Mouse (Mus musculus): Measurements from ENCODE around the gene Prr7.
A peak's percentile ranks its signal among the peaks of the same experiment; 100 is the strongest.

Gene Prr7

GRCm38 (mm10) chr13:55478036-55478435 is 14.0 kb downstream of the Prr7 start:
- no peak for DNase-seq

DNA sequence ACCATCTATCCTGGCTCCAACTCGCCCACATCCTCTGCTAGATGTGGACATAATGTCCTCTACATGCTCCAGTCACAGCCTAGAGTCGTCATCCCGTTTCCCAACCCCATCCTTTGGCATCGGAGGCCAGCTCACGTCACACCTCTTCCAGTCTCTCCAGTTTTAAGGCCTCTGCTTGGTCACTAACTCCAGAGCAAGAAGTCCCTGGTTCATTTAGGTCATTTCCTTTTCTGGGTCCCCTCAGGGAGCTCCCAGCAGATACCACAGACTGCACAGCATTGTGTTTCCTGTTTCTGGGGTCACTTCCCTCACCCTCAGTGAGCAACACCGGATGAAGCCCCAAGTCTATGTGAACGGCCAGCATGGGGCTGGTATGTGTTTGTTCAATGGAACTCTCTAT is 14.9 kb downstream of the Prr7 start:
- no peak for DNase-seq

DNA sequence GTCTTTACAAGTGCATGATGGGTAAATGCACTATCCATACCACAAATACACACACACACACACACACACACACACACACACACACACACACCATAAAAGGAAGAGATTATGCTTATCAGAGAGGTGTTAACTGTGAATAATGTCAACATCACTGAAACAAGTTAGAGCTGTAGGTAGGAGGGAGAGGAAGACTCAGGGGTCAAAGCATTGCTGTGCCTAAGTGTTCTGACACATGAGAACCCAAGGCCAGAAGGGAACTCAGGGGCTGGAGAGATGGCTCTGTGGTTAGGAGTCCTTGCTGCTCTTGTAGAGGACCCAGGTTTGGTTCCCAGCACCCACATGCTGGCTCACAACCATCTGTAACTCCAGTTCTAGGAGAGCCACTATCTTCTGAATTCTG is 15.9 kb downstream of the Prr7 start:
- no peak for DNase-seq

DNA sequence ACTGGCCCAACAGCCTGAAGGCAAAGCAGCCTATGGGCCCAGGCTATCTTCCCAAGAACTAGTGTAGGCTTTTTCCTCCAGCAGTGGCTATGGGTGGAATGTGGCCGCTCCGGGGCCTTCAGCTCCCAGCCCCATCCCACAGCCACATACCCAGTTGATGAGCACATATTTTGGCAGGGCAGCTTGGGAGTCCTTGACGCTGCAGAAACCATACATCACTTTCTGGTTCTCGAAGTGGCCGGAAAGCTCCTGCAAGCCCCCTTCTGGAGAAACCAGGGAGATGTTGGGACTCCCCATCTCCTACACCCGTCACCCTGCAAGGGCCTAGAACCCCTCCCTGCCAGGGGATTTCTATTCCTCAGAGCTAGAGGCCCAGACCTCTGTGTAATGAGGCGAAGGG is 18.5 kb downstream of the Prr7 start:
- DNase-seq, result no peak

DNA sequence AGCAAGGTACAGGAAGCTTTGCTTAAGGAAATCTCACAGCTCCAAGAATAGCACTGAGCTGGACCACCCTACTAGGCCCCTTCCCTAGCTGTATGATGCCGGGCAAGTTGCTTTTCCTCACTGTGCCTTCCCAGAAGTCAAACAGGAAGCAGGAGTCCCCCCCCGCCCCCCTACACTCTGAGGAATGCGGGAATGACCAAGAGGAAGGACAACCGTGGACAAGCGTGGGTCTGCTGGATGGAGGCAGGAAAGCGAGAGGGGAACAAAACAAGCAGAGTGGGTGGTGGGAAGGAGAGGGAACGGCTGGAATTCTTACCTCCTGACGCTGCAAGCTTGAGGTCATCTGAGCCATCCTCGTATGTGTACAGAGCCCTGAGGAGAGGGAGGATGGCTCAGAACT is 19.0 kb downstream of the Prr7 start:
- no peak for DNase-seq

DNA sequence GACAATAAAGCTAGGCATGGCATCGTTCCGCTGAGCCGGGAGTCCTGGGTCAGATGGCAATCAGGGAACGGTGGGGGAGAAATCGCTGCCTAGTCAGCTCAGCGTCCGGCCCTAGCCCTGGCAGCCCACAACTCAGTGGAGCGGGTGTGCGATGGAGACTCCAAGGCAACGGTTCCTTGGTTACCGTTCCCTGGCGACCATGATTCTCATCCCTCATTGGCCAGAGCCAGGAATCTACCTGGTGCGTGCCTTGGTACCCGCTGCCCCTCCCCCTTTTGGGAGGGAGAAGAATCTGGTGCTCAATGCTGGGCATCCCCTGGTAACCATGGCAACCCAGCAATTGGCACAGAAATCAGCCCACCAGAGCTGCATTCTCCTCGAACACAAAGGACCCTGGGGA is 19.5 kb downstream of the Prr7 start:
- no peak for DNase-seq

GRCm38 (mm10) chr13:55484520-55485088 is 20.5 kb downstream of the Prr7 start:
- no peak for DNase-seq

- no peak for DNase-seq
Measured at GRCm38 (mm10) chr13:55486029-55486794, 22.1 kb downstream of the Prr7 start.

DNA sequence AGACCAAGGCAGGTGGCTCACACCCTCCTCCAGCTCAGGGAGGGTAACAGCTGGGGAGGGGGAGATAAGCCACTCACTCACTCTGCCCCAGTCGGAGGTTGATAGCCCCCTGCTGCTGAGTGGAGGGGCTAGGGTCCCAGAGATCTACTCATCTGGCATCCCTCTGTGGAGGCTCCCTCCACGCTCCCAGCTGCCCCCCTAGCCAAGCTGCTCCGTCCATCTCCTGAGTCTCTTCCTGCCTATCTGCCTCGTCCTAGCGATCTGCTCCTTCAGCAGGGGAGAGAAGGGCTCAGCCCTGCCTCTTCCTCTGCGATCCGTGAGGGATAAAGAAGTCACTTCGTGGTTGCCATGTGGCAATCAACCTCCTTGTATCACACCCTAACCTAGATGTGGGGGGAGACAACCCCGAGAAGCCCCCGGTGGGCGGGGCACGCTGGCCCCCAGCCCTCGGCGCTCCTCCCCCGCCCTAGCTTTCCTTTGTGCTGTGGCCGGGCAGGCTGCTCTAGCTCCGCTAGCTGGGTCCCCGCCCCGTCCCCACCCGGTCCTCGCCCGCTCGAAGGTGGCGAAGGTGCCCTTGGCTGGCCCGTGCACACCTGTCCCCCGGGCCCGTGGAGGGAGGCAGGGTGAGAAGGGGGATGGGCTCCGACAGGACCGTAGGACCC is 23.0 kb downstream of the Prr7 start:
- DNase-seq, result no peak

- no peak for DNase-seq
Measured at GRCm38 (mm10) chr13:55487578-55488498, 23.8 kb downstream of the Prr7 start, which contains the start of gene Dbn1. Gene Dbn1 (minus strand): TSS chr13:55488111.

DNA sequence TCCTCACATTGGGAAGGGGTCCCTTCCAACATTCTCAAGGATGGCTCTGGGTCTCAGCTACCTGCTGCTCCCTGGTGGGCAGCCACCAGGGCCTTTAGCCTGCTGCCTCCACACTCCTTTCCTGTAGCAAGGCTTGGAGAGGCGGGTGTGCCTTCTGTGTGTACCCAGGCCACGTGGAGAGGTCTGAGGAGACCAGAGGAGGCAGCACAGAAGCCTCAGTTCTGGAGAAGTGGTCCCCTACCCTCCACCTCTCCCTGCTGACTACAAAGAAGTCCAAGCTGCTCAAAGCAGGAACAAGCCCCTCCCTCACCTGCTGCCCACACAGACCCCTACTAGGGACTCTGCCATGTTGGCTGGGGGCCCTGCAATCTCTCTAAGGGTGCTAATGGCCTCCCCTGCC is 30.2 kb downstream of the Prr7 start:
- no peak for DNase-seq

GRCm38 (mm10) chr13:55494883-55495621 is 31.0 kb downstream of the Prr7 start:
- DNase-seq, result peak; percentile 38

- no peak for DNase-seq
Measured at GRCm38 (mm10) chr13:55495702-55496101, 31.6 kb downstream of the Prr7 start.

GRCm38 (mm10) chr13:55496661-55497060 is 32.6 kb downstream of the Prr7 start:
- DNase-seq, result peak; percentile 71

- no peak for DNase-seq
Measured at GRCm38 (mm10) chr13:55498906-55499305, 34.8 kb downstream of the Prr7 start.

DNA sequence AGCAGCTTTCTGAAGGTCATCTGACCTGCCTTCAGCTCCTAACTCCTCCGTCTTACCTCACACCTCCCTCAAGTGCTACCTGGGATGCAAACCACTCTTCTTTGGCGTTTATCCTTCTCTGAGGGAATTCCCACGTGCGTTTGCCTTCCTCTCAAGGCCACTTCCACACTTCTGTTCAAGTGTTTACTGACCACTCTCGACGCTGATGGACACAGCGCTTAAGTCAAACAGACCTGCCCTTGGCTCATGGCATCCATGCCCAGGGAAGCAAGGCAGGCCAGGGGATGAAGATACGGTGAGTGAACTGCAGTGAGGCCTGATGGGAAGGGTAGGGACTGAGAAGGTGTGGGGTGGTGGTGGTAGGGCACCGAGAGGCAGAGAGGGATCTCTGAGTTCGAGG is 36.5 kb downstream of the Prr7 start:
- DNase-seq, result no peak

DNA sequence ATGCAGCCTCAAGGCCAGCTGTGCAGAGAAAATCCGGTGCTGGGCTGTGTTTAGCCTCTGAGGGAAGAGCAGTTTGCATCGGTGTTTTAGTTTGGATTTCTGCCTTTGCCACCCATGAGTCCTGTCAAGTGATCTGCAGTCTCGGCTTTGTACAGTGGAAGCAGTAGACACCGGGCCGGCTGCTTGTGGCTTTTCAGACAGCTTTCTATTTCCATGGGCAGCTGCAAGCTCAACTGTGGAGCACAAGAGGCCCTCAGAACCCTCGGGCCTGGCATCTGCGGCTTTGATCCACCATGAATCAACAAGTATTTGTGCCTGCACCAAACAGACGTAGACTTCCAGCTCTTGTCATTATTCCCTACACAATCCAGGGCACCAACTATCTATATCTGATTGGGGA is 38.3 kb downstream of the Prr7 start:
- DNase-seq, result no peak

DNA sequence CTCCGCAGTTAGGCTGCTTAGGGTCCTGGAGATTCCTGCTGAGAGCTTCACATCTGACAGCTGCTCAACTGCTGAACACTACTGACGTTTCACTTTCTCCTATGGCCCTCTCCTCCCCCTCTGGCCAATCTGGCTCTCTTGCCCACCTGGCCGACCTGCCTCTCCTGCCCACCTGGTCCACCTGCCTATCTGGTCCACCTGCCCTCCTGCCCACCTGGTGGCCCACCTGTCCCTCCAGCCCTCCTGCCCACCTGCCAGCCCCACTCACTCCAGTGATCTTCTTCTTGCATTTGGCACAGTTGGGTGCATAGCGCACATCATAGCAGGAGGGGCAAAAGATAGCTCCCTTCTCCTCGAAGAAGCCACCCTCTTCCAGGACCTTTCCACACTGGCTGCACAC is 40.3 kb downstream of the Prr7 start:
- no peak for DNase-seq

- DNase-seq, result no peak
Measured at GRCm38 (mm10) chr13:55505810-55506209, 41.7 kb downstream of the Prr7 start.

DNA sequence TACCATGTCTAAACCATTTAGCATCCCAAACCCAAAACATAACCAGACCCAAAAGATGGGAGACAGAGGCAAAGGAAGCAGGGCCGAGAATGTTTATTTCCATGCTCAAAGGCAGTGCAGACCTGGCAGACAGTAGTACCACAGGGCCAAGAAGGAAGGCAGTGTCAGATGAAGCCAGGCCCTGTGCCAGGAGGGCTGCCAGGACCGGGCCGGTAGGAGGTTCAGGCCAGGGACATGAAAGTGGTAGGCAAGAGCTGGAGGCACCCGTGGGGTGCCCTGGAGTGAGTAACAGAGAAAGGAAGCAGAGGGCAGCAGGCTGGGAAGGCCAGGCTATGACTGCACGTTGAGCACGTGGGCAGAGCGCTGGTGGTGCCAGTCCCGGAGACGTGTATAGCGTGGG is 42.6 kb downstream of the Prr7 start:
- DNase-seq, result no peak

DNA sequence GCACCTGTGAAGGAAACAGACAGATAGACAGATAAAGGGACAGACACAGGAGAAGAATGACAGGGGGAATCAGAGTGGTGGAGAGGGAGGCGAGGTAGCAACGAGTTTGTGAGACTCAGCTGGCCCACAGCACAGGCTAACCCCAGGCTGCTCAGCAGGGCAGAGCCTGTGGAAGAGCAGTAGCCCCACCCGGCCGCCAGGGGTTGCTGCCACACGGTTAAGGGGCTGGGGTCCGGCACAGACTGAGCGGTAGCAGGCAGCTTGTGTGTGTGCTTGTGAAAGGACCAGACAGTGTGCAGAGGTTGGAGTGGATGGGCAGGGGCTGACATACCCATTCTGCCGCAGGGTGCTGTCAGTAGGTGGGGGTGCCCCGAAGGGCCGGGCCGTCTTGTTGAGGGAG is 43.8 kb downstream of the Prr7 start:
- no peak for DNase-seq

- DNase-seq, result no peak
Measured at GRCm38 (mm10) chr13:55508531-55508930, 44.5 kb downstream of the Prr7 start.

DNA sequence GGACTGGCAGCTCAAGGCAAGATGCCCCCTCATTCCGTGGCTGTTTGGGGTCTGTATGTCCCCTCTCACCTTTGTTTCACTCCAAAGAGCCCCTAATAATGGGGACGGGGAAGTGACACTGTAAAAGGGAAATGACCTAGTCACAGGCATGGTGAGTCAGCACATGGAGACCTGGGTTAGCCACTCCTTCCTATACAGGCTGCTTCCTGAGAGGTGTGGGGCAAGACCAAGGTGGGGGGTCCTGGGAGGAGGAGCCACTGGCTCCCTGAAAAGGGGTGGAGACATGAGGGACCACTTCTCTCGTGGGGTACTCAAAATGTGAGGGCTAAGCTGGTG is 46.2 kb downstream of the Prr7 start:
- DNase-seq, result no peak
